Mouse (Mus musculus) limb, embryonic 11.5 days (tissue): Measurements from ENCODE around the gene Arhgef19. TPM values are rescaled to one million over a fixed set of nuclear protein-coding genes. Genes with fewer than 3 reads are reported as not detected.

Source experiments
- ATAC-seq: fragments of 200-750 bp; cut with Nextera tagmentation; 2 replicates; pipeline ENCODE4 v1.8.0; 2017; ENCODE audit warnings: low read depth; ENCODE audit not compliant: insufficient number of reproducible peaks, low FRiP score, low TSS enrichment
- DNase-seq: peaks from one replicate; pipeline ENCODE4 v3.0.0-alpha.2; 2015; ENCODE audit warnings: low spot score
- H3K27ac ChIP-seq: fragments of 300-500 bp; sonication (generic); replicated peaks from 2 replicates; pipeline ENCODE4 v1.5.1; 2014; ENCODE audit warnings: low read depth, mild to moderate bottlenecking, low read length
- H3K27me3 ChIP-seq: fragments of 300-500 bp; sonication (generic); 2 replicates; pipeline ENCODE4 v1.6.1; 2014; ENCODE audit warnings: mild to moderate bottlenecking, low read length, mixed read lengths; ENCODE audit not compliant: control insufficient read depth, insufficient read depth
- H3K36me3 ChIP-seq: fragments of 300-500 bp; sonication (generic); 2 replicates; pipeline ENCODE4 v1.6.1; 2014; ENCODE audit warnings: mild to moderate bottlenecking, low read length, moderate library complexity, mixed read lengths; ENCODE audit not compliant: control insufficient read depth, insufficient read depth
- H3K4me1 ChIP-seq: fragments of 300-500 bp; sonication (generic); 2 replicates; pipeline ENCODE4 v1.6.1; 2014; ENCODE audit warnings: low read length, mixed read lengths; ENCODE audit not compliant: control insufficient read depth, insufficient read depth
- H3K4me2 ChIP-seq: fragments of 300-500 bp; sonication (generic); 2 replicates; pipeline ENCODE4 v1.6.1; 2014; ENCODE audit warnings: low read depth, mild to moderate bottlenecking, moderate library complexity; ENCODE audit not compliant: severe bottlenecking
- H3K4me3 ChIP-seq: fragments of 300-500 bp; sonication (generic); 2 replicates; pipeline ENCODE4 v1.5.1; 2014; ENCODE audit warnings: low read depth, low read length
- H3K9ac ChIP-seq: fragments of 300-500 bp; sonication (generic); 2 replicates; pipeline ENCODE4 v1.6.1; 2014; ENCODE audit warnings: mild to moderate bottlenecking, low read length
- H3K9me3 ChIP-seq: fragments of 300-500 bp; sonication (generic); 2 replicates; pipeline ENCODE4 v1.6.1; 2016; ENCODE audit warnings: low read length; ENCODE audit not compliant: control insufficient read depth
- WGBS: fragments of 180-500 bp; shearing (Covaris S2); extraction: QIAGEN DNeasy Blood & Tissue Kit; methylation state at CpG from one replicate; pipeline ENCODE4 v1.1.7; 2014; 5-methylcytosine and 5-hydroxymethylcytosine counted together
- polyA plus RNA-seq: library from polyadenylated mRNA; unstranded; fragments of >200 nt; fragmentation: Nextera tagmentation; extraction: Ambion mirVana; gene quantifications from 2 replicates; pipeline ENCODE4 v1.2.1, GENCODE M21; 2014

Gene Arhgef19
- polyA plus RNA-seq, 1 experiment from 2014 or later: 4.6 TPM

DNA sequence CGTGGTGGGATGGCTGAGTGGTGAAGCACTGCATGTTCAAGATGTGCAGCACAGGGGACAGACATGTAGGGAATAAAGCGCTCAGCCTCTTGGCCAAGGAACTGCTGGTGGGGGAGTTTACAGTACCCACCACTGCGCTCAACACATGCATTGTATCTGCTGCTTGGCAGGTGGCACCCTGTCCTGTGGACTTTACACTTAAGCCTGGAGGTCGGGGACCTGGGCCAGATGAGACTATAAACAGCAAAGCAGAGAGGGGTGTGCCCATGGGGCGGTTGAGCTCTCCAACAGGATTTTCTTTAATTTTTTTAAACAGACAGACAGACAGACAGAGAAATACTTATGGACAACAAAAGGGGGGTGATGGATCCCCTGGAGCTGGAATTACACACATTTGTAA is 32.2 kb upstream of the Arhgef19 start:
- Histone ChIP-seq H3K27me3 (no peaks in the 10 kb centered on the region), H3K9ac (no peak overlapping the region), H3K4me1 (no peaks in the 10 kb centered on the region), H3K9me3 (no peaks in the 10 kb centered on the region), H3K4me3 (no peak overlapping the region), H3K36me3 (peaks cover 2% of the 10 kb centered on the region; the same call in 1 of the 2 replicates), H3K4me2 (no peak overlapping the region), H3K27ac (no peak overlapping the region)
- no peak for ATAC-seq
- no peak for DNase-seq
- 87% methylated on average over 5 of the region's 5 CpGs for WGBS

GRCm38 (mm10) chr4:141210524-141211219 is 28.6 kb upstream of the Arhgef19 start:
- H3K27ac ChIP-seq: 0 out of 2 replicates have a peak overlapping the region, but pooled peaks have one; percentile 36
- ATAC-seq (peak; percentile 52; the same call in 1 of the 2 replicates), DNase-seq (no peak)
- no peaks in the 10 kb centered on the region for H3K36me3 ChIP-seq
- H3K9ac ChIP-seq: 0 out of 2 replicates have a peak overlapping the region, but pooled peaks have one; percentile 30
- peaks cover 9% of the 10 kb centered on the region; the same call in 1 of the 2 replicates for H3K4me1 ChIP-seq
- peak overlapping the region; percentile 41 for H3K4me2 ChIP-seq
- H3K27me3 ChIP-seq: no peaks in the 10 kb centered on the region
- H3K9me3 ChIP-seq: no peaks in the 10 kb centered on the region
- 74% methylated on average over 14 of the region's 14 CpGs for WGBS
- peak overlapping the region; percentile 23 for H3K4me3 ChIP-seq

GRCm38 (mm10) chr4:141211646-141212045 is 27.7 kb upstream of the Arhgef19 start:
- H3K4me3 ChIP-seq: no peak overlapping the region
- H3K36me3 ChIP-seq: no peaks in the 10 kb centered on the region
- H3K9me3 ChIP-seq: no peaks in the 10 kb centered on the region
- no peak for ATAC-seq
- no peak overlapping the region for H3K27ac ChIP-seq
- no peak for DNase-seq
- peaks cover 9% of the 10 kb centered on the region; the same call in 1 of the 2 replicates for H3K4me1 ChIP-seq
- H3K9ac ChIP-seq: no peak overlapping the region
- 93% methylated on average over 4 of the region's 4 CpGs for WGBS
- H3K4me2 ChIP-seq: no peak overlapping the region
- H3K27me3 ChIP-seq: no peaks in the 10 kb centered on the region

DNA sequence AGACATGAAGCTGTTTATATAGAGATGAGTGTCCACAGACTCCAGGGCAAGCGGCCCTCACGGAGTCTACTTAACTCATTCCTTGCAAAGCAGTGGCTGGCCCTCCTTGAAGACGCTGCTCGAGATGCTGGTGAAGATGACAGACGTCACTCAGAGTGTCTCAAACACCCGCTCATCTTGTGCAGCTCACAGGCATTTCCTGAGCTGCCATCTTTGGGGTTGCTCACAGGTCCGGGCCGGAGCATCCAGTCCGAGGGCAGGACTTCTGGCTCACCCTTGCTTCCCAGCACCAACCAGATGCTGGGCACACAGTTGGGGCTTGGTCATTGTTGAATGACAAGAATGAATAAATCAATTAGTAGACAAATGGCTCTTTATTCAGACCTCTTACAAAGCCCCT is 26.4 kb upstream of the Arhgef19 start:
- ATAC-seq (no peak), DNase-seq (no peak)
- Histone ChIP-seq H3K4me3 (no peak overlapping the region), H3K9ac (no peak overlapping the region), H3K4me2 (no peak overlapping the region), H3K9me3 (no peaks in the 10 kb centered on the region), H3K4me1 (peaks cover 9% of the 10 kb centered on the region; the same call in 1 of the 2 replicates), H3K36me3 (no peaks in the 10 kb centered on the region), H3K27me3 (no peaks in the 10 kb centered on the region), H3K27ac (no peak overlapping the region)
- WGBS: 90% methylated on average over 9 of the region's 9 CpGs

DNA sequence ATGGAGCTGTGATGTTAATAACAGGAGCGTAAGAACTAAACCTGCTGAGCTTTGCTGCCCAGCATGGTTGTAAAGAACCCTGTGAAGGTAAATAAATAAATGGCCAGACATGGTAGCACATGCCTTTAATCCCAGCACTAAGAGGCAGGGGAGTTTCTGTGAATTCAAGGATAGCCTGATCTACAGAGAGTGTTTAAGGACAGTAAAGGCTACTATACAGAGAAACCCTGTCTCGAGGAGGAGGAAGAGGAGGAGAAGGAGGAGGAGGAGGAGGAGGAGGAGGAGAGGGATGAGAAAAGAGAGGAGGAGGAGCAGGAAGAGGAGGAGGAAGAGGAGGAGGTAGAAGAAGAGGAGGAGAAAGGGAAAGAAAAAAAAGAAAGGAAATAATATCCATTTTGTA is 26.0 kb upstream of the Arhgef19 start:
- Histone ChIP-seq H3K27ac (no peak overlapping the region), H3K4me2 (peak overlapping the region; percentile 95), H3K4me1 (peaks cover 9% of the 10 kb centered on the region; the same call in 1 of the 2 replicates), H3K9ac (no peak overlapping the region), H3K36me3 (no peaks in the 10 kb centered on the region), H3K9me3 (no peaks in the 10 kb centered on the region), H3K4me3 (no peak overlapping the region; the same call in 1 of the 2 replicates), H3K27me3 (no peaks in the 10 kb centered on the region)
- DNase-seq: no peak
- WGBS: 42% methylated on average over 2 of the region's 2 CpGs
- ATAC-seq: no peak

DNA sequence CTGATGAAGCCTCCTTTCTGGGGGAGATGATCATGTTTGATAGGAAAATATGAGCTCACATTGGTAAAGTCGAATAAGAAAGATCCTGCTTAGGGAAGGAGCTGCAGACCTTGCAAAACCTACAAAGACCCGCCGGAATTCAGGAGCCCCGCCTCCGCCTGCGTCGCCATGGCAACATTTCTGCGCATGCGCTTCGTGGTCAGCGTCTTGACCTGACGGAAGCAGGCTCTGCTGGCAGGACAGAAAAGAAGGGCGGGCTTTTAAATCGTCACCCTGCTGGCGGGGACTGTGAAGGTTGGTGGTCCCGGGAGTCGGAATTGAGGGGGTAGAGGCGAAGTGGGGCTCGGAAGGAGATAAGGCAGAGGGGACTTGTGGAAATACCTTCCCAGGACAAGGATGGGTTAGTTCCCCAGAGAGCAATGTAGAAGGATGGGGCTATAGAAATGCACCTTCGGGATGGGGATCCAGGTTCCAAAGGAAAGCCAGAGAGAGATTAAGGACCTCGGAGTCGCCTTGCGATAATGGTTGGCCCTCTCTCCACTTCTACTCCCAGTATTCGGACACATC is 25.4 kb upstream of the Arhgef19 start, which contains the start of gene Rsg1:
Rsg1 (plus strand) TSS at position 187 of the 567 bp plus-strand sequence.
- WGBS: 1% methylated on average over 24 of the region's 24 CpGs
- Histone ChIP-seq H3K4me2 (peak within 1 kb of the TSS; percentile 95), H3K9me3 (no peaks in the 10 kb centered on the region), H3K4me1 (peaks cover 9% of the 10 kb centered on the region; the same call in 1 of the 2 replicates), H3K4me3 (peak within 1 kb of the TSS; percentile 56), H3K9ac (peak within 1 kb of the TSS; percentile 55), H3K36me3 (no peaks in the 10 kb centered on the region), H3K27ac (no peak within 1 kb of the TSS), H3K27me3 (no peaks in the 10 kb centered on the region)
- peak; percentile 63; the same call in 1 of the 2 replicates for ATAC-seq
- DNase-seq: peak; percentile 99

DNA sequence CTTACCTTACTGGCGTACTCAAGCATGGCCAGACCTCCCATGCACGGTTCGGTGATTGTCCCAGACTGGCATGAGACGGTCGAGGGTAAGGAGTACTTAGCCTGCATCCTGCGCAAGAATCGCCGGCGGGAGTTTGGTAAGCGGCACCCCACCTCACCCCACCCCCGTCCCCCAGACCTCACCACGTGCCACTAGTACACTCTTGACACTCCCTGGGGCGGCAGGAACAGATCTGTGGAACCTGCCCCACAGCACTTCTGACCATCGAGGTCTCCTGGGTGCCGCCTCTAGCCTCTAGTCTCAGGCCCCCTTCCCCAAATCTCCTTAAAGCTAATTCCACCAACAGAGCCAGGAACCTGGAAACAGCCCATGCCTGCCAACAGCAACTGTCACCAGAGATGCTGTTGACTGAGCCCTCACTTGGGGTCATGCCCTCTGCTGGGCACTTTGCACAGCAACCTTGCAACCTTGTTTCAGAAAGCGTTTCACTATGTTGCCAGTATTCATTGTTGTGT is 24.9 kb upstream of the Arhgef19 start:
- ATAC-seq: 0 out of 2 replicates have a peak, but pooled peaks have one; percentile 26
- H3K4me2 ChIP-seq: peak overlapping the region; percentile 95
- DNase-seq: peak; percentile 59
- no peaks in the 10 kb centered on the region for H3K36me3 ChIP-seq
- no peaks in the 10 kb centered on the region for H3K27me3 ChIP-seq
- 3% methylated on average over 16 of the region's 16 CpGs for WGBS
- peak overlapping the region; percentile 56 for H3K4me3 ChIP-seq
- no peak overlapping the region for H3K27ac ChIP-seq
- H3K9me3 ChIP-seq: no peaks in the 10 kb centered on the region
- peaks cover 9% of the 10 kb centered on the region; the same call in 1 of the 2 replicates for H3K4me1 ChIP-seq
- H3K9ac ChIP-seq: peak overlapping the region; percentile 55

DNA sequence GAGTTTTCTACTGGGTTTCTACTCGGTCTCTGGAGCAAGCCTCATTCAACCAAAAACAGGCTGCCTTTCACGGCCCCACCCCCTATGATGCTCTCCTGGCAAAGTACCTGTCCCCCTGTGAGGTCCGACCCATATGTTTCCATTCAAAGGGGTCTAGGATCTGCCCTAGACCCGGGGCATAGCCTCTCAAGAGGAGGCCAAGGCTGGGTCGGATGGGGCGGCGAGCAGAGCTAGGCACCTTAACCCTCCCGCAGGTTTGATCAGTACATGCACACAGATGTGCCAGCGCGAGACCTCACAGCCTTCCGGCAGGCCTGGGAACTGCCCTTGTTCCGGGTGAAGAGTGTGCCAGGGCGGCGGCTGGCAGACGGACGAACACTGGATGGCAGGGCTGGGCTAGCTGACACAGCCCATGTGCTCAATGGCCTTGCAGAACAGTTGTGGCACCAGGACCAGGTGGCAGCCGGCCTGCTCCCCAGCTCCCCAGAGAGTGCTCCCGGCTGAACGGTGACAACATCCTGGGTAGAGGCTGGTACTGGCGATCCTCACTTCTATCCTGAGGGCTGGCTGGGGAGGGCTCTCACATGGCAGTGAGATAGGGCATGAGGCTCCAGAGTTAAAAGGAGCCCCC is 19.6 kb upstream of the Arhgef19 start:
- 93% methylated on average over 20 of the region's 20 CpGs for WGBS
- no peak overlapping the region for H3K4me2 ChIP-seq
- ATAC-seq (no peak), DNase-seq (no peak)
- H3K9ac ChIP-seq: no peak overlapping the region
- no peaks in the 10 kb centered on the region for H3K4me1 ChIP-seq
- no peaks in the 10 kb centered on the region for H3K36me3 ChIP-seq
- H3K27me3 ChIP-seq: no peaks in the 10 kb centered on the region
- H3K9me3 ChIP-seq: no peaks in the 10 kb centered on the region
- H3K27ac ChIP-seq: no peak overlapping the region
- no peak overlapping the region for H3K4me3 ChIP-seq
